Mouse (Mus musculus): Measurements from ENCODE around the gene Tmem106a.

Tmem106a gene

GRCm38 (mm10) chr11:101585805-101586204 is 3.8 kb downstream of the Tmem106a start:
- TF ChIP-seq GATA4 (IDR thresholded peaks at IDR 0.05; ENCODE audit: insufficient replicate concordance, low read length), result peak; percentile 92

GRCm38 (mm10) chr11:101587676-101588075 is 5.6 kb downstream of the Tmem106a start:
- TF ChIP-seq GATA4 (IDR thresholded peaks at IDR 0.05; ENCODE audit: insufficient replicate concordance, low read length), result no peak

- TF ChIP-seq GATA4 (IDR thresholded peaks at IDR 0.05; ENCODE audit: insufficient replicate concordance, low read length), result no peak
Observed at GRCm38 (mm10) chr11:101588868-101589267, 6.8 kb downstream of the Tmem106a start.

- no peak for TF ChIP-seq GATA4 (IDR thresholded peaks at IDR 0.05; ENCODE audit: insufficient replicate concordance, low read length)
Observed at GRCm38 (mm10) chr11:101589444-101589843, 7.4 kb downstream of the Tmem106a start.

- TF ChIP-seq GATA4 (IDR thresholded peaks at IDR 0.05; ENCODE audit: insufficient replicate concordance, low read length), result no peak
Observed at GRCm38 (mm10) chr11:101589989-101590624, 8.1 kb downstream of the Tmem106a start.

DNA sequence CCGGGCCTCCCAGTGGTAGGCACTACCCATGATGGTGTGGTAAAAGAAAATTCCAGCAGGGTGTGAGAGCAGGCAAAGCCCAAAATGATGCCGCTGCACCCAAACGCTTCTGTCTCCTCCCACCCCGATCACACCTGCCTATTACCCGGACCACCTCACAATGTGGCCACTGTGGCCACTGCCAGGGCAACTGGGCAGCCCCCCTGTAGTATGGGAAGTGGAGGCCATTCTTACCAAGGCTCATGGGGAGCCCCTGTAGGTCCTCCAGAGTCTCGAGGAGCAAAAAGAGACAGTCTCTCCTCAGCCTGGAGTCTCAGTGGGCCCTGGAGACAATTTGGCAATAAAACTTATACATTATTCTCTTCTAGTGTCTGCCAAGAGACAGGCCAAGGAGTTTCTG is 17.1 kb downstream of the Tmem106a start, which contains the start of gene Gm11634:
Gm11634 (minus strand) TSS at position 101 of the 400 bp plus-strand sequence.
- TF ChIP-seq GATA4 (IDR thresholded peaks at IDR 0.05; ENCODE audit: insufficient replicate concordance, low read length), result no peak

GRCm38 (mm10) chr11:101602491-101602890 is 20.4 kb downstream of the Tmem106a start:
- TF ChIP-seq GATA4 (IDR thresholded peaks at IDR 0.05; ENCODE audit: insufficient replicate concordance, low read length), result no peak

DNA sequence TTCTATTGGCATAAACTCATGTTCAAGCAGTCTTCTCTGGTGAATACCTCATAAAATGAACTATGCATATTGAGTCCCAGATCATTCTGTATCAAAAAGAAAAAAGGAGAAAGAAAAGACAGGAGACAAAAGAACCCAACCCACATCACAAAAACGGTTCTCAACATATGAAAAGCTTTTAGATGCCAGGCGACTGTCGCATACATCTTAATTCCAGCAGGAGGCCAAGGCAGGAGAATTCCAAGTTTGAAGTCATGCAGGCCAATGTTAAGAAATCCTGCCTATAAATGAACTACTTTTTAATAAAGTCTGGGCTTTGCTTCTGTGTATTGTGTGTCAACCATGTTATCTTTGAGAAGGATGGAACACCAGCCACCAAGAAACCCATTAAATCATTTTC is 22.1 kb downstream of the Tmem106a start:
- TF ChIP-seq GATA4 (IDR thresholded peaks at IDR 0.05; ENCODE audit: insufficient replicate concordance, low read length), result no peak

GRCm38 (mm10) chr11:101610445-101610844 is 28.4 kb downstream of the Tmem106a start:
- no peak for TF ChIP-seq GATA4 (IDR thresholded peaks at IDR 0.05; ENCODE audit: insufficient replicate concordance, low read length)

DNA sequence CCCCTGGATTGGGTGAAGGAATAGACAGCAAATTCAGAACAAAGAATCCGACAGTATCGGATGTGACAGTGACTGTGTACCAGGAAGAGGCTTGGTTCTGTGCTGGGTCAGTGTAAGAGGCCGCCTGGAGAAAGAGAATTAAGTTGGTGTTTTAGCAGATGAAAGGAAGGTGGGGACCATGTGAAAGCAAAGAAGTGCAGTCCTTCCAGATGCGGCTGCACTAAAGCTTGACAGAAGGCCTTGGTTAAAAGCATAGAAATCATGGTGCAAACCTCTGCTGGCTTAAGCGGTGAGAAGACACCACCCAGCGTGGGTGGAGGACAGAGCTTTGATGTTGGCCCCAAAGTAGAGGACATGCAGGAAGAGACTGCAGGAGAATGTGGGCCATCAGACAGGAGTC is 31.6 kb downstream of the Tmem106a start:
- no peak for TF ChIP-seq GATA4 (IDR thresholded peaks at IDR 0.05; ENCODE audit: insufficient replicate concordance, low read length)

- TF ChIP-seq GATA4 (IDR thresholded peaks at IDR 0.05; ENCODE audit: insufficient replicate concordance, low read length), result no peak
Observed at GRCm38 (mm10) chr11:101614116-101614515, 32.1 kb downstream of the Tmem106a start.

GRCm38 (mm10) chr11:101615380-101615779 is 33.3 kb downstream of the Tmem106a start:
- no peak for TF ChIP-seq GATA4 (IDR thresholded peaks at IDR 0.05; ENCODE audit: insufficient replicate concordance, low read length)

DNA sequence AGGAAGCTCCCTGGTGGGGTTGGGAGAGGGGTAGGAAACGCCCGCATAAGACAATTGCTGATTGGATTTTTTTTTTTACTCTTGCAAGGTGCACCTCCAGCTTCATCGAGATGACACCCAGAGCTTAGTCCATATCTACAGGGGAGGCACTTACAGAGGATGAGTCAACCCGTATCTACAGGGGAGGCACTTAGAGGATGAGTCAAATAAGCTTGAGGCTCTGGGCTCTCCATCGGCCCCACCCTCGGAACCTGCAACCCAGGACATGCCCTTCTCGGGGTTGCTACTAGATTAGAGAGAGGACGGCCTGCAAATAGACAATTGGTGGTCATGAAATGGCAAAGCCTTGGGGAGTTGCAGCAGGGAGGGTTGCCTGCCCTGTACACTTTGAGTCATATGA is 34.1 kb downstream of the Tmem106a start:
- TF ChIP-seq GATA4 (IDR thresholded peaks at IDR 0.05; ENCODE audit: insufficient replicate concordance, low read length), result no peak

DNA sequence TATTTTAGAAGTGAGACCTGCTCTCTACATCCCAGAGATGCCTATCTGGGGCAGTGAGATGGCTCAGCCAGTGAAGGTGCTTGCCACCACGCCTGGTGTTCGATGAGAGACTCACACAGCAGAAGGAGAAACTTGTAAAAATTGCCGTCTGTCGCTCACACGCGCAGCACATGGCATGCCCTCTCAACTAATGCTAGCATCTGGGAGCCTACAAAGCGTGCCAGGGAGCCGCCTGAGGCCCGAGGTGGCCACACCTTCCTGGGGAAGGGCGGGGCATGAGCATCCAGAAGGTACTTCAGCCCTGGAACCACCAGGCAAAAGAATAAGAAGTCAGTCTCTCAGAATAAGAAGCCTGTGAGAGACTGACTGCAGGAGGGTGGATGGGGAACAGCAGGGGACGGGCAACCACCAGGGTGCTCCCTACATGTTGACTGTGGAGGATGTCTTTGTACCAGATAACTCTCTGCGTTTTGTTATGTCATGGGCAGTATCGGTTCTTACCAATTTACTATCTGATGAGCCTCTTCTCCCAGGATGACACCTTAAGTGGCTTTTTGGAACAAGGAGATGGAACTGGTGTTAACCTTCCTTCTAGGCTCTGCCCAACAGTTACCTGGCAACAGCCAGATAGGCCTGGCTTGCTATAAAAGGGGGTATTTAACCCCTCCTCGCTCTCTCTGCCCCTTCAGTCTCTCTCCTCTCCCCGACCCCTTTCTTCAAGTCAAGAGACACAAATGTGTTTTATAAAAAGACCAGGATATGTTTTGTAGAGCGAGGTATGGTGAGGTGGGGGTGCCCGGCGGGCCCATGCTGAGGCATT is 35.1 kb downstream of the Tmem106a start:
- no peak for TF ChIP-seq GATA4 (IDR thresholded peaks at IDR 0.05; ENCODE audit: insufficient replicate concordance, low read length)

GRCm38 (mm10) chr11:101617849-101618248 is 35.8 kb downstream of the Tmem106a start:
- no peak for TF ChIP-seq GATA4 (IDR thresholded peaks at IDR 0.05; ENCODE audit: insufficient replicate concordance, low read length)

- TF ChIP-seq GATA4 (IDR thresholded peaks at IDR 0.05; ENCODE audit: insufficient replicate concordance, low read length), result no peak
Observed at GRCm38 (mm10) chr11:101618596-101618995, 36.6 kb downstream of the Tmem106a start.
